Mouse (Mus musculus) E14TG2a.4 (cell line): ENCODE measurements at regions not wholly inside any gene's neighbourhood (a gene's known extent, or its start where the extent isn't known, plus 50 kb on each side); places are given as distances from the start of the nearest gene placed in this dataset.
A peak's percentile ranks its signal among the peaks of the same experiment; 100 is the strongest.

ENCODE experiments used
- H3K27me3 ChIP-seq: 2 replicates; pipeline ENCODE4 v1.6.1; 2014; ENCODE audit warnings: low read length, control low read depth; ENCODE audit not compliant: insufficient read depth
- H3K36me3 ChIP-seq: 2 replicates; pipeline ENCODE4 v1.6.1; 2014; ENCODE audit warnings: low read length, control low read depth; ENCODE audit not compliant: insufficient read depth
- H3K4me1 ChIP-seq: replicated peaks from 2 replicates; pipeline ENCODE4 v1.6.1; 2014; ENCODE audit warnings: low read depth, low read length, control low read depth
- H3K4me3 ChIP-seq: replicated peaks from 2 replicates; pipeline ENCODE4 v1.5.1; 2014; ENCODE audit warnings: mild to moderate bottlenecking, low read length
- H3K9me3 ChIP-seq: 2 replicates; pipeline ENCODE4 v1.6.1; 2014; ENCODE audit warnings: low read length, control low read depth
- CTCF ChIP-seq: conservative IDR thresholded peaks from 2 replicates; pipeline ENCODE4 v1.5.1; 2014; ENCODE audit warnings: low read length
- NANOG ChIP-seq: IDR thresholded peaks from 2 replicates; pipeline ENCODE4 v1.6.1; 2014; ENCODE audit warnings: borderline replicate concordance, low read length, mixed read lengths
- POU5F1 ChIP-seq: IDR thresholded peaks from 2 replicates; pipeline ENCODE4 v1.6.1; 2014; ENCODE audit warnings: low read length, borderline replicate concordance

DNA sequence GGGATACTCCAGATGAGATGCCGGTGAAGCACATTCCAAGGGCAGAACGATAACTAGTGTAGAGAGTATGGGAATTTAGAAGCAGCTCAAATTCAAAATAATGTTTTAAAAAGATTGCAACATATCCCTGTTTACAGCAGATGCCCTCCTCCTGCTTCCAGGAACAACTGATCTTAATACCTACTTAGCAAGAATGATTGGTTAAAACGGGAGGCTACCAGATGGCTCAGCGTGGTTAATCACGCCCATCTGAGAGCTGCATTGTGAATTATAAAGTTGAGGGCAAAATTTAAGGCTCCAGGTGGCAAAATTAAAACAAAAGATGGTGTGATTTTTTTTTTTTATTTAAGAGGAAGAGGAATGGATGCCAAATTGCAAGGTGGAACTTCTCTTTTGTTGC is 324.6 kb downstream of the D3Ertd751e start:
- H3K4me1 ChIP-seq: no peaks in the 10 kb centered on the region
- H3K36me3 ChIP-seq: no peaks in the 10 kb centered on the region
- TF ChIP-seq NANOG (no peak), POU5F1 (no peak), CTCF (no peak)
- H3K27me3 ChIP-seq: no peaks in the 10 kb centered on the region
- H3K4me3 ChIP-seq: no peak overlapping the region
- no peaks in the 10 kb centered on the region for H3K9me3 ChIP-seq

DNA sequence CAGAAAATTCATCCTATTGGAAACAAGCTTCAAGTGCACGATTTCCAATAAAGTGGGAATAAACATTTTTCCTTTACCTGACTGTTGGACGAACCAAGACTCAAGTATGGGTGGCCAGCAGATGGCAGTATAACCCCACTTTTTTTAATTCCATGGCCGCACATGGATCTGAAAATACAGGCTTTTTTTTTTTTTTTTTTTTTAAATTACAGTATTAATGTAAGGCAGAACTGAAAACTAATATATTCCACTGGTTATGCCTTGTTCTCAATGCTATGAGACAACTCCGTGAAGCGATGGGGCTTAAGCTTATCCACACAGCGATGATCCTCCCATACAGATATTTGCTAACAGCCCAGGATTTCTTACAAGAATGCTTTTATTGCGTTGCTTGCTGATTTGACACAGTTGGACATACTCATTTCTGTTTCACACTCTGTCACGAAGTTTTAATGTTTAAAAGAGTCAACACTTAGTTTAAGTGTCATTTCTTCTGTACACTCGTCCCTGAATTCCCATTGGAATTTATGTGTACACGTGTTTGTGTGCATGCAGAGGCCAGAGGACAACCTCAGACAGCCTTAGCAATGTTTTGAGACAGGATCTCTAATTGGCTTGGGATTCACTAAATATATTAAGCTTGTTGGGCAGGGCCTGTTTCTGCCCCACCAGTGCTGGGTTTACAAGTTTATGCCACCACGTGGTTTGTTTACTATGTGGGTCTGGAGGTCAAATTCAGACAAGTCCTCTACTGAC is 332.3 kb downstream of the D3Ertd751e start:
- Histone ChIP-seq H3K4me1 (no peaks in the 10 kb centered on the region), H3K4me3 (no peak overlapping the region), H3K36me3 (no peaks in the 10 kb centered on the region), H3K9me3 (no peaks in the 10 kb centered on the region), H3K27me3 (no peaks in the 10 kb centered on the region)
- TF ChIP-seq CTCF (peak; percentile 31), NANOG (no peak)

DNA sequence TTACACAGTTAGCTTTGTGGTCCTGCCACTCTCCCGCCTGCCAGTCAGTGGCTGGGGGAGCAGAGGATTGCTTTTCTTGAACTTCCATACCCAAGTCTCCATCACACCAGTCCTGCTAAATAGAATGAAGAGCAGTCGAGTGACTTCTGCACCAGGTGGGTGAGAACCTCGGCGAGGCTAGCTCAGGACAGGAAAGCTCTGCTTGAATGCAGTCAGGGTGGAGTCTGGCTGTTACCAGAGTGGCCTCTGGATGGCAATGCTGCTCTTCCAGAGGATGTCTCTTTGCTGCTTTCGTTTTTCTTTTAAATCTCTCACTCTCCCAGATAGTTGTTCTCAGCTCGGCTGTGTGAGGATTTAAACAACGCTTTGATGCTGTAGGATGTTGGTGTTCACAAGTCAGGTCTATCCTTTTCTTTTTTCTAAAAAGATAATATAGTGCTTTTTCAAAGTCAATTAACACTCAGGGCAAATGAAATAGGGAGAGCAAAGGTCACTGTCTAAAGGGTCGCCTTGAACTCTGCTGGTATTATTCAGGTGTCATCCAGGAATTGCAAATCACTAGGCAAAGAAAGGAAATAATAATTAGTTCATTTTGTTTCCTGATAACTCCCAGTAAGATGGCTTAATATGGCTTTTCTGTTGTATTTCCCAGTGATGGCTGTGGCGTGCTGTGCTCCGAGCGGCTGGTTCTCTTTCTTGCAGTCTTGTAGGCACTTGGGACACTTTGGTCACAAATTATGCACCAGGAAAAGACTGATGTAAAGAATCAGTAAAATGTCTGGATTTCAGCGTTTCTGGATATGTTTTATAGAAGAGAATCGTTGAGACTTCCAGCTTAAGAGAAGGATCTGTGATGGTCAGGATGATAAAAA is 368.8 kb downstream of the D3Ertd751e start:
- no peak for TF ChIP-seq NANOG
- TF ChIP-seq CTCF: no peak
- TF ChIP-seq POU5F1: no peak
- Histone ChIP-seq H3K9me3 (no peaks in the 10 kb centered on the region), H3K27me3 (no peaks in the 10 kb centered on the region), H3K4me1 (no peaks in the 10 kb centered on the region), H3K36me3 (no peaks in the 10 kb centered on the region), H3K4me3 (no peak overlapping the region)

DNA sequence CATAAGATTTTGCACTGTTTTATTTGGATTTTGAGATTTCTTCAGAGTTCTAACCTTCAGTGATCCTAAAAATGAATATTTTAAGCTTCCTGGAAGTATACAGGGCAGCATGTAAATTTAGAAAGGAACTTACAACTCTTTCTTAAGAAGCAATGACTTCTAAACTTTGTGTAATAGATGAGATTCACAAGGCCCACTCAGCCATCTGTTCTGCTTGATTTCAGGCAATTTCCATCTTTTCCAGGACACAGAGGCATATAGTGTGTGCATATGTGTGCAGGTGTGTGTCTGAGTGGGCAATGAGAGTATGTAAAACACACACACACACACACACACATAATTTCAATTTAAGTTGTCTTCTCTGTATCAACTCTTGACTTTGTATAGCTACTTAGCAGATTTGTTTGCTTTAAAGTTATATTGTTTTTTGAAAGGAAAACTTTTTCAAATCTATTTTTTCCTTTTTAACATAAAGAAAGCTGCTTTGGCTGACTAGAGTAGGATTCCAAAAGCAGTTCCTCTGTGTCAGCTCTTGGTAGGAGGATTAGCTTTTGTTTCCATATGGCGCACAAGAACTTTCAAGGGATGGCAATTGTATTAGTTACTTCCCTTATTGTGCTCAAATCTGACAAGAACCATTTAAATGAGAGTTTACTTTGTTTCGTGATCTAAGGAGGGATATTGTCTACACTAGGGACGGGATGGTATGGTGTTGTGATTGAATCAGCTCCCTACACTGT is 387.6 kb downstream of the D3Ertd751e start:
- Histone ChIP-seq H3K36me3 (no peaks in the 10 kb centered on the region), H3K9me3 (peaks cover 6% of the 10 kb centered on the region; the same call in 1 of the 2 replicates), H3K27me3 (no peaks in the 10 kb centered on the region), H3K4me1 (no peaks in the 10 kb centered on the region), H3K4me3 (no peak overlapping the region)
- no peak for TF ChIP-seq POU5F1

DNA sequence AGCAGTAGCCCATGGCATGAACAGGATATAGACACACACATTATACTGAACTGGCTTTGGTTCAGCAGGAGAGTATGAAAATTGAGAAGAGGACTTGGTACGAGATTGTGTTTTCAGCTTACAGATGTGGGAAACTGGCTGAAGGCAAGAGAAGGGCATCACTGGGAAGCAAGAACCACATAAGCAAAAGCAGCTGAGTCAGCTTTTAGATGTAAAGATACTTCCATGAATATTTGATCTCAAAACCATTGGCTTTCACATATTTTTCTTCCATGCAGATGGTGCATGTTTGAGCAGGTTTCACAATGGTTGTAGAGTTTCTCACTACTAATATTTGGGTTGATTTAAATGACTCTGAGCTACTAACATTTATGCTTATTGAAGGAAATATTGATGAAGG is 389.9 kb downstream of the D3Ertd751e start:
- H3K36me3 ChIP-seq: no peaks in the 10 kb centered on the region
- no peak for TF ChIP-seq CTCF
- TF ChIP-seq POU5F1: no peak
- no peak for TF ChIP-seq NANOG

DNA sequence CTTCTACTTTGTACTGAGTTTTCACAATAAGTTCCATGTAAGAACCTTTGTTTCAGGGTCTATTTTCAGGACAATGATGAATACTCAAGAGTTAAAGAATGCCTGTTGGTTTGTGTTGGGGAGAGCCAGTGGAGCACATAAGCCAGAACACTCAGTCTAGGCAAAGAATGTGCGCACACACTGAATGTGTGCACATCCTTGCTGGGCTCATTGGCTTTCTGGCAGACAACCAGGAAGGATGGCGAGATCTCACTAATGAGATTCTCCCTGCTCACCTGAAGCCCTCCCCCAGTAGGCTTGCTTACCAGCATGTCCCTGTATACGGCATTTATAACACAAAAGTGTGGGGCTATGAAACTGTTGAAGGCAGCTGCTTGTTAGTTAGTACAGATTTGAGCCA is 411.0 kb downstream of the D3Ertd751e start:
- Histone ChIP-seq H3K4me3 (no peak overlapping the region), H3K4me1 (no peaks in the 10 kb centered on the region), H3K36me3 (no peaks in the 10 kb centered on the region), H3K27me3 (no peaks in the 10 kb centered on the region), H3K9me3 (no peaks in the 10 kb centered on the region)
- TF ChIP-seq NANOG: no peak
- TF ChIP-seq POU5F1: no peak

More for the DNA sequence above, 389.9 kb downstream of the D3Ertd751e start:
- Histone ChIP-seq H3K9me3 (peaks cover 6% of the 10 kb centered on the region; the same call in 1 of the 2 replicates), H3K27me3 (no peaks in the 10 kb centered on the region), H3K4me3 (no peak overlapping the region), H3K4me1 (no peaks in the 10 kb centered on the region)

DNA sequence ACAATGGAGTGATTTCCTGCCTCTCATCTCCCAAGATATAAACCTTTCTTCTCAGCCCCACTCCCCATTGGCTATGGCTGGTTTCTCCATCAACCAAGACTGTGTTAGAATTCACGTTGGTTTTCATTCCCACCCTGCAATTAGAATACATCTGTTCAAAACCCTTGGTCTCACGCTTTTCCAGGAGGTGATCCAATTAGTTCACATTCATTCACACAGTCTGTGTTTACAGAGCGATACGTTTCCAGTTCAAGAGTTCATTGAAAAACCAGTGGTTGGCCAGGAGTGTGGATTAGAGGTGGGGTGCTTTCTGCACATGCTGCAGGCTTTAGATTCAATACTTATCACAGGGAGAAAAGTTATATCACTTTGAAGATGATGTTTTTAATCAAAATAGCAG is 412.5 kb downstream of the D3Ertd751e start:
- no peaks in the 10 kb centered on the region for H3K36me3 ChIP-seq
- TF ChIP-seq CTCF (no peak), POU5F1 (no peak), NANOG (no peak)
- no peaks in the 10 kb centered on the region for H3K9me3 ChIP-seq
- no peaks in the 10 kb centered on the region for H3K27me3 ChIP-seq
- H3K4me3 ChIP-seq: no peak overlapping the region
- no peaks in the 10 kb centered on the region for H3K4me1 ChIP-seq

DNA sequence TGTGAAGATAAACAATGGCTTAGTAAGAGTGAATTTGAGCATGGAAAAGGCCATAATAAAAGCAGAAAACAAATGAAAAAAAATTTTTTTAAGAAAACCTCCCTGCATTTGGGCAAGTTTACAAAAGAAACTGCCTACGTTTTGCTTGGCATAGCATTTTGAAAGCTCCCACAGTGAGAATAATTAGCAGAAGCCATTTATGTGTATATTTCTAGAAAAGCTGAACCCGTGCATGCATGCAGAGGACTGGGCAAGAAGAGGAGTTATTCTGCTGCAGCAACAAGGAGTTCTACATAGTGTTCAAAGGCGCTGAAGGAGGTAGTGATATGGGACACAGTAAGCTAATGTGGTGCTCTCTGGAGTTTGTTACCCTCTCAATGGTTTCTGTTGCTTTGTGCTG is 421.3 kb downstream of the D3Ertd751e start:
- Histone ChIP-seq H3K4me3 (no peak overlapping the region), H3K27me3 (no peaks in the 10 kb centered on the region), H3K36me3 (no peaks in the 10 kb centered on the region), H3K9me3 (no peaks in the 10 kb centered on the region), H3K4me1 (no peaks in the 10 kb centered on the region)
- no peak for TF ChIP-seq NANOG
- TF ChIP-seq POU5F1: no peak
- no peak for TF ChIP-seq CTCF
